Mouse (Mus musculus) testis, adult 2 months (tissue): ENCODE measurements around the gene Zfp871.
A peak's percentile ranks its signal among the peaks of the same experiment; 100 is the strongest.

Source experiments
- CTCF ChIP-seq: fragments of 200-500 bp; IDR thresholded peaks from 2 replicates; pipeline ENCODE4 v1.5.1; 2012; ENCODE audit warnings: low read depth, mild to moderate bottlenecking, inconsistent platforms, low read length, moderate library complexity; ENCODE audit not compliant: control insufficient read depth, insufficient read depth, insufficient replicate concordance
- POLR2A ChIP-seq: fragments of 200-500 bp; IDR thresholded peaks from 2 replicates; pipeline ENCODE4 v1.6.1; 2012; ENCODE audit warnings: low read depth, mild to moderate bottlenecking, inconsistent platforms, low read length, moderate library complexity; ENCODE audit not compliant: control insufficient read depth

- TF ChIP-seq CTCF (no peak), POLR2A (peak; percentile 42; the same call in 1 of the 2 replicates)
Observed at GRCm38 (mm10) chr17:32788094-32788559, at the start of gene Zfp871.
